Mouse (Mus musculus): ENCODE results near the gene Hoxb5. TPM values are rescaled to one million over a fixed set of nuclear protein-coding genes. Genes with fewer than 3 reads are reported as not detected.

The Hoxb5 gene
- polyA plus RNA-seq, 1 experiment from 2014 or later: 0.14 TPM

- Histone ChIP-seq H3K4me3 (0 out of 2 replicates have a peak overlapping the region, but pooled peaks have one; percentile 1), H3K27me3 (replicated peaks) (peaks cover 99% of the 10 kb centered on the region), H3K27ac (ENCODE audit: poor library complexity, severe bottlenecking) (no peak overlapping the region), H3K9ac (no peak overlapping the region), H3K4me2 (peak overlapping the region; percentile 18; the same call in 1 of the 2 replicates), H3K9me3 (replicated peaks) (no peaks in the 10 kb centered on the region), H3K4me1 (replicated peaks) (no peaks in the 10 kb centered on the region), H3K36me3 (no peaks in the 10 kb centered on the region)
- 8% methylated on average over 22 of the region's 22 CpGs for WGBS
- no peak for ATAC-seq (ENCODE audit: insufficient number of reproducible peaks, low FRiP score)
These were observed 22.6 kb downstream of the Hoxb5 start for GRCm38 (mm10) chr11:96325747-96326212.

GRCm38 (mm10) chr11:96326705-96327104 lies 23.6 kb downstream of the Hoxb5 start:
- WGBS: 4% methylated on average over 12 of the region's 12 CpGs
- Histone ChIP-seq H3K4me1 (replicated peaks) (no peaks in the 10 kb centered on the region), H3K9ac (no peak overlapping the region), H3K4me3 (no peak overlapping the region), H3K9me3 (replicated peaks) (no peaks in the 10 kb centered on the region), H3K36me3 (no peaks in the 10 kb centered on the region), H3K27me3 (replicated peaks) (peaks cover 100% of the 10 kb centered on the region), H3K27ac (ENCODE audit: poor library complexity, severe bottlenecking) (no peak overlapping the region), H3K4me2 (no peak overlapping the region)
- ATAC-seq (ENCODE audit: insufficient number of reproducible peaks, low FRiP score): no peak

- Histone ChIP-seq H3K27ac (ENCODE audit: poor library complexity, severe bottlenecking) (no peak overlapping the region), H3K36me3 (no peaks in the 10 kb centered on the region), H3K4me1 (replicated peaks) (no peaks in the 10 kb centered on the region), H3K9ac (no peak overlapping the region), H3K9me3 (replicated peaks) (no peaks in the 10 kb centered on the region), H3K4me2 (no peak overlapping the region), H3K4me3 (no peak overlapping the region), H3K27me3 (replicated peaks) (peaks cover 100% of the 10 kb centered on the region)
- 5% methylated on average over 7 of the region's 7 CpGs for WGBS
- no peak for ATAC-seq (ENCODE audit: insufficient number of reproducible peaks, low FRiP score)
These were observed 24.0 kb downstream of the Hoxb5 start for GRCm38 (mm10) chr11:96327122-96327521.

GRCm38 (mm10) chr11:96327750-96328149 lies 24.6 kb downstream of the Hoxb5 start:
- WGBS: 13% methylated on average over 5 of the region's 5 CpGs
- 0 out of 2 replicates have a peak, but pooled peaks cover 2% of the 10 kb centered on the region for H3K4me1 ChIP-seq (replicated peaks)
- H3K9me3 ChIP-seq (replicated peaks): no peaks in the 10 kb centered on the region
- no peak overlapping the region for H3K9ac ChIP-seq
- no peak overlapping the region for H3K4me3 ChIP-seq
- no peak overlapping the region for H3K4me2 ChIP-seq
- H3K36me3 ChIP-seq: no peaks in the 10 kb centered on the region
- no peak overlapping the region for H3K27ac ChIP-seq (ENCODE audit: poor library complexity, severe bottlenecking)
- peaks cover 100% of the 10 kb centered on the region for H3K27me3 ChIP-seq (replicated peaks)
- ATAC-seq (ENCODE audit: insufficient number of reproducible peaks, low FRiP score): no peak

GRCm38 (mm10) chr11:96328605-96329004 lies 25.5 kb downstream of the Hoxb5 start:
- H3K36me3 ChIP-seq: no peaks in the 10 kb centered on the region
- no peak overlapping the region for H3K4me3 ChIP-seq
- H3K9ac ChIP-seq: no peak overlapping the region
- H3K4me2 ChIP-seq: no peak overlapping the region
- no peaks in the 10 kb centered on the region for H3K9me3 ChIP-seq (replicated peaks)
- 0 out of 2 replicates have a peak, but pooled peaks cover 6% of the 10 kb centered on the region for H3K4me1 ChIP-seq (replicated peaks)
- H3K27me3 ChIP-seq (replicated peaks): peaks cover 100% of the 10 kb centered on the region
- ATAC-seq (ENCODE audit: insufficient number of reproducible peaks, low FRiP score): no peak
- no peak overlapping the region for H3K27ac ChIP-seq (ENCODE audit: poor library complexity, severe bottlenecking)
- WGBS: 12% methylated on average over 8 of the region's 8 CpGs

GRCm38 (mm10) chr11:96332105-96332504 lies 29.0 kb downstream of the Hoxb5 start:
- H3K36me3 ChIP-seq: no peaks in the 10 kb centered on the region
- no peaks in the 10 kb centered on the region for H3K9me3 ChIP-seq (replicated peaks)
- H3K4me3 ChIP-seq: peak overlapping the region; percentile 40
- ATAC-seq (ENCODE audit: insufficient number of reproducible peaks, low FRiP score): no peak
- H3K27ac ChIP-seq (ENCODE audit: poor library complexity, severe bottlenecking): no peak overlapping the region
- H3K4me2 ChIP-seq: peak overlapping the region; percentile 62; the same call in 1 of the 2 replicates
- H3K27me3 ChIP-seq (replicated peaks): peaks cover 100% of the 10 kb centered on the region
- H3K9ac ChIP-seq: no peak overlapping the region
- 2% methylated on average over 8 of the region's 8 CpGs for WGBS
- H3K4me1 ChIP-seq (replicated peaks): 0 out of 2 replicates have a peak, but pooled peaks cover 6% of the 10 kb centered on the region

- peak overlapping the region; percentile 40 for H3K4me3 ChIP-seq
- H3K4me2 ChIP-seq: peak overlapping the region; percentile 62
- H3K4me1 ChIP-seq (replicated peaks): 0 out of 2 replicates have a peak, but pooled peaks cover 6% of the 10 kb centered on the region
- ATAC-seq (ENCODE audit: insufficient number of reproducible peaks, low FRiP score): no peak
- 0 out of 2 replicates have a peak overlapping the region, but pooled peaks have one; percentile 14 for H3K27ac ChIP-seq (ENCODE audit: poor library complexity, severe bottlenecking)
- peaks cover 100% of the 10 kb centered on the region for H3K27me3 ChIP-seq (replicated peaks)
- H3K9ac ChIP-seq: peak overlapping the region; percentile 57
- H3K36me3 ChIP-seq: no peaks in the 10 kb centered on the region
- WGBS: under 1% methylated on average over 33 of the region's 35 CpGs
- H3K9me3 ChIP-seq (replicated peaks): no peaks in the 10 kb centered on the region
These were observed 29.5 kb downstream of the Hoxb5 start for GRCm38 (mm10) chr11:96332618-96333032.

- peak overlapping the region; percentile 57 for H3K9ac ChIP-seq
- H3K27ac ChIP-seq (ENCODE audit: poor library complexity, severe bottlenecking): 0 out of 2 replicates have a peak overlapping the region, but pooled peaks have one; percentile 14
- 0 out of 2 replicates have a peak, but pooled peaks cover 6% of the 10 kb centered on the region for H3K4me1 ChIP-seq (replicated peaks)
- H3K36me3 ChIP-seq: no peaks in the 10 kb centered on the region
- H3K4me3 ChIP-seq: peak overlapping the region; percentile 40
- H3K9me3 ChIP-seq (replicated peaks): no peaks in the 10 kb centered on the region
- H3K27me3 ChIP-seq (replicated peaks): peaks cover 100% of the 10 kb centered on the region
- WGBS: 11% methylated on average over 17 of the region's 17 CpGs
- peak overlapping the region; percentile 62 for H3K4me2 ChIP-seq
- no peak for ATAC-seq (ENCODE audit: insufficient number of reproducible peaks, low FRiP score)
These were observed 30.3 kb downstream of the Hoxb5 start for GRCm38 (mm10) chr11:96333241-96334001.

- no peak for ATAC-seq (ENCODE audit: insufficient number of reproducible peaks, low FRiP score)
- H3K27me3 ChIP-seq (replicated peaks): peaks cover 100% of the 10 kb centered on the region
- 0 out of 2 replicates have a peak, but pooled peaks cover 6% of the 10 kb centered on the region for H3K4me1 ChIP-seq (replicated peaks)
- 16% methylated on average over 2 of the region's 2 CpGs for WGBS
- H3K27ac ChIP-seq (ENCODE audit: poor library complexity, severe bottlenecking): no peak overlapping the region
- no peak overlapping the region for H3K9ac ChIP-seq
- no peaks in the 10 kb centered on the region for H3K36me3 ChIP-seq
- no peak overlapping the region for H3K4me3 ChIP-seq
- H3K9me3 ChIP-seq (replicated peaks): no peaks in the 10 kb centered on the region
- 0 out of 2 replicates have a peak overlapping the region, but pooled peaks have one; percentile 8 for H3K4me2 ChIP-seq
These were observed 30.8 kb downstream of the Hoxb5 start for GRCm38 (mm10) chr11:96334002-96334364.

GRCm38 (mm10) chr11:96334998-96335397 lies 31.9 kb downstream of the Hoxb5 start:
- H3K36me3 ChIP-seq: no peaks in the 10 kb centered on the region
- H3K9ac ChIP-seq: no peak overlapping the region
- H3K4me1 ChIP-seq (replicated peaks): 0 out of 2 replicates have a peak, but pooled peaks cover 6% of the 10 kb centered on the region
- H3K9me3 ChIP-seq (replicated peaks): no peaks in the 10 kb centered on the region
- H3K4me2 ChIP-seq: no peak overlapping the region
- H3K4me3 ChIP-seq: no peak overlapping the region
- H3K27me3 ChIP-seq (replicated peaks): peaks cover 100% of the 10 kb centered on the region
- 55% methylated on average over 3 of the region's 3 CpGs for WGBS
- ATAC-seq (ENCODE audit: insufficient number of reproducible peaks, low FRiP score): no peak
- H3K27ac ChIP-seq (ENCODE audit: poor library complexity, severe bottlenecking): no peak overlapping the region

GRCm38 (mm10) chr11:96336597-96336996 lies 33.5 kb downstream of the Hoxb5 start:
- ATAC-seq (ENCODE audit: insufficient number of reproducible peaks, low FRiP score): no peak
- no peak overlapping the region for H3K27ac ChIP-seq (ENCODE audit: poor library complexity, severe bottlenecking)
- H3K27me3 ChIP-seq (replicated peaks): peaks cover 100% of the 10 kb centered on the region
- no peak overlapping the region for H3K4me3 ChIP-seq
- no peaks in the 10 kb centered on the region for H3K9me3 ChIP-seq (replicated peaks)
- H3K36me3 ChIP-seq: no peaks in the 10 kb centered on the region
- no peak overlapping the region for H3K4me2 ChIP-seq
- H3K9ac ChIP-seq: no peak overlapping the region
- H3K4me1 ChIP-seq (replicated peaks): peaks cover 15% of the 10 kb centered on the region
- 3% methylated on average over 2 of the region's 2 CpGs for WGBS

Measured in heart, embryonic 12.5 days (tissue).